Mouse (Mus musculus): ENCODE measurements around the gene Mctp1.

Mctp1 gene

DNA sequence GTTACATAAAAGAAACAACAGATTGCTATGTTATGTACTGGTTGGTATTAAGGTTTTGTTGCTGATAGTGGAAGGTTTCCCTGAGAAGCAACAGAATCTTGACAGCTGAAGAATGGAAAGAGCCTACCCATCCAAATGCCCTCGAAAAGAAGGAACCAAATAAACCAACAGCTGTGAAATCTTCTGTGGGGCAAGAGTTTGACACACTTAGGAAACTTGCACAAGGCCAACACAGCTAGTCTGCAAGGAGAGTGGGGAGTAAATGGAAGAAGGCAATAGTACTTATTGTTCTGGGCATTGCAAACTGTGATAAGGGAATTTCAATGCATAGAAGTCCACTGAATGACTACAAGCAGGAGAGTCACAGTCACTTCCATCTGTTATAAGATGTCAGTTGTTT lies 236.2 kb downstream of the Mctp1 start:
- DNase-seq = no peak

DNA sequence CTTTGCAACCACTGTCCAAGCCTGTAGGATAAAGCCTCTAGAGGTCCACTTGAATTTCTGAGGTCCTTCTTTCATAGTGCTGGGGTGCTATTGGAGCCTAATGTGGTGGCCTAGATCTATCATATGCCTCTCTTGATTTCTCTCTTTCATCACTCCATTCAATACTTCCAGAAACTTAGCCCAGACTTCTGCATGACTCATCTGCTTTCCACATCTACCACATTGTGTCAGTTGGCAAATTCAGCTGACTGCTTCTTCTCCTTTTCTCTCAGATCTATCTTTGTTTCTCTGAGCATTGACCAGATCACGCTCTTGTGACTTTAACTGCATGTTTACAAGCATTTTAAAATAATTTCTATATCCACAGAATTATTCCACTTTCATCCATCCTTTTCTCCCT lies 249.4 kb downstream of the Mctp1 start:
- no peak for DNase-seq

DNA sequence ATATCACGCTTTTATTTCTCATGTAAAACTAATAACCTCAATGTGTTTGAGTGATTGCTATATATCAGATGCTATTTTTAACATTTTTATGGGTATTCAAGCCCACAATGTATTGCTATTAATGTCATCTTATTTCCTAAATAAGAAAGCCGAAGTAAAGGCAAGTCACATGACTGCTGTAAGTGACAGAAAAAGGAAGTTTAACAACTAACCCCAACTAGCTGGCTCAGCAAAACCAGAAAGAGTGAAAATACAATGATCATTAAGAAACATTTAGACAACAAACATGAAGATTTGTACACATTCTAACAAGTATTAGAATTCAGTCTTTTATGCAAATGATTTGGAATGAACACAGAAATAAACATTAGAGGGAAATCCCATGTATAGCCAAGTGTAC lies 253.9 kb downstream of the Mctp1 start:
- no peak for DNase-seq

DNA sequence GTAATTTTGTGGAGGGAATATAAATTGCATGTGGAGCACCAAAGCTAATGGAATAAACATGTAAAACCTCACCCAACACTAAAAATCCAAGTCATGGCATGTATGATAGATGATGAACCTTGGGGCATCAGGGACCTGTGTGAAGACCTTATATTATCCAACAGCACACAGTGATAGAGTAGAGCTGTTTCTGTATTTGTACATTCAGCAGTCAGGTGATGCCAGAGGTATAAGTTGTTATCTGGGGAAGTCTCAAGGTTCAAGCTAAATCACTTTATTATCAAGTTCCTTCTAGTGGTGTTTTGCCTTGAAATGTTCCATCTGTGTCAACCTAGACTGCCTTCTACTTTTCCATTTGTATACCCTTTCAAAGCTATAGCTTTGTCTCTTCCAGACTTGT lies 275.2 kb downstream of the Mctp1 start:
- no peak for DNase-seq

DNA sequence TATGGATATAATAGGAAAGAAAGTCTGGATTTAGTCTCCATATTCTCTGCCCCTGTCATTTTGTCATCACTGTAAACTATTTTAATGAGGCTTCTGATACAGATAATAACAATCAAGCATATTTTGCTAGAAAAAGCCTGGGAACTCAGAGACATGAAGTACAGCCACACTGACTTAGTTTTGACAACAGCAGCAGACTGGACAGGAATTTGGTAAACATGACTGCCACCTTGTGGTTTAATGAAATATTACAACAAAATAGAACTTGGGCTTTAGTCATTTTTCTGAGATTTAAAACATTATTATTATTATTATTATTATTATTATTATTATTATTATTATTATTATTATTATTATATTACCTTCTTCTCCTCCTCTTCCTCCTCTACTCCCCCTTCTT lies 297.0 kb downstream of the Mctp1 start:
- DNase-seq = peak; percentile 12

DNA sequence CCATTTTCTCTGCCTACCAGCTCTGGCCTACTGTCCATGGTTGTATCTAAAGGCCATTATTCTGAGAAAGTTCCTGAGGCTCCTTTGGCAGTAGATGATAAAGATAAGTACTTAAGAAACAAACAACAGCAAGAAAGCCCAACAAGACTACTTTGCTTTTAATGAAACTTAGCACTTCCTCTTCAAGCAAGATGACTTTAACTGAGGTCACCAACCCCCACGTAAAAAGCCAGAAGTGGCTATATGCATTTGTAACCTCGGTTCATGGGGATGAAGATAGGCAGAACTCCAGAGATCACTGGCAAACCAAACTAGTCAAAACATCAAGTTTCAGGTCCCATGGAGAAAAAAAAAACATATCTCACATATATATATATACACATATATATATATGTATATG lies 305.0 kb downstream of the Mctp1 start:
- no peak for DNase-seq

DNA sequence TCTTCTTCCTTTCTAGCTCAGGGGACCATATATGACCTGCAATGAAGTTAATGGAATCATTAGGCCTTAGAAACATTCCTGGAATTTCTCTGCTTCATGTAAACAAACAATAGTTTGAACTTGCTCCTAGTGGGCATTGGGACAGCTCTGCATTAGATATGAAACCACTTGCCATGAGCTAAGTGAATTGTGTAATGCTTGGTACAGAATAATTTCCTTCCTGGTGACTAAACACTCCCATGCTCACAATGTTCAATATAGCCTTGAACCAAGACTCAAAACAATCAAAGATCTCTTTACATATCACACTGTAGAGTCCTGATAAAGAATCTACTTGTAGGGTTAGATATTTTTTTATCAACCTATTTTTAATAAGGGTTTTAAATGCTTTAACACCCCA lies 305.8 kb downstream of the Mctp1 start:
- DNase-seq = no peak

DNA sequence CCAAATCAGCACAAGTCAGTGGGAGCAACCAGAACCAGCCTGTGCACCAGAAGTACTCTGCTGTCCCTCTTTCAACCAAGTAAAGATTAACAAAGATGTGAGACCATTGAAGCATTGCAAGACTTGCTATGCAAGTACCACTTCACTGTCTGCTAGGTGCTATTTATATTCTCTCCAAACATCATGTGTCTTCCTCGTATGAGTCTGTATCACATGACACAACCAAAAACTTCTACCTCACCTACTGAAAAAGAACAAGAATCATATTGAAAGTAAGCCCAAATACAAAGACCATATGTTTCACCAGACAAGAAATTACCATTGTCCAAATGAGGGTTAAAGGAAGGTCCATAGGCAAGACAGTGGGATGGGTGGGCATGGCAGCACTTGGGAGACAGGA lies 306.4 kb downstream of the Mctp1 start:
- DNase-seq = no peak

DNA sequence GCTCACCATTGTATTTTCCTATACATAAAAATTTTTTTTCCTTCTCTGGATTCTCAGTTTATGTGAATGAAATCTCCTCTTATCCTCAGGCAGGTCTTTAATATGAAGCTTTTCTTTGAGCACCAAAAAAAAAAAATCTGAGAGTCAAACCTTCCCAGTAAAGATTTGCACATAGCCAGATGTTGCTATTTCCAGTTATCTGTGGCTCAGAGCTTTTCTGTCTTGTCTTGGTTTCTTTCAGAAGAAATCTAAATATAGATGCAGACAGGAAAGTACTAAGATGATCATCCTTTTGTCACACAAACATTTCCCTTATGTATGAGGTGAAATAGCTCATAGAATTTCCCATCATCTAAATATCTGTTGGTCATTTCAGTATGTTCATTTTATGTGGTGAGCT lies 349.7 kb downstream of the Mctp1 start:
- no peak for DNase-seq

DNA sequence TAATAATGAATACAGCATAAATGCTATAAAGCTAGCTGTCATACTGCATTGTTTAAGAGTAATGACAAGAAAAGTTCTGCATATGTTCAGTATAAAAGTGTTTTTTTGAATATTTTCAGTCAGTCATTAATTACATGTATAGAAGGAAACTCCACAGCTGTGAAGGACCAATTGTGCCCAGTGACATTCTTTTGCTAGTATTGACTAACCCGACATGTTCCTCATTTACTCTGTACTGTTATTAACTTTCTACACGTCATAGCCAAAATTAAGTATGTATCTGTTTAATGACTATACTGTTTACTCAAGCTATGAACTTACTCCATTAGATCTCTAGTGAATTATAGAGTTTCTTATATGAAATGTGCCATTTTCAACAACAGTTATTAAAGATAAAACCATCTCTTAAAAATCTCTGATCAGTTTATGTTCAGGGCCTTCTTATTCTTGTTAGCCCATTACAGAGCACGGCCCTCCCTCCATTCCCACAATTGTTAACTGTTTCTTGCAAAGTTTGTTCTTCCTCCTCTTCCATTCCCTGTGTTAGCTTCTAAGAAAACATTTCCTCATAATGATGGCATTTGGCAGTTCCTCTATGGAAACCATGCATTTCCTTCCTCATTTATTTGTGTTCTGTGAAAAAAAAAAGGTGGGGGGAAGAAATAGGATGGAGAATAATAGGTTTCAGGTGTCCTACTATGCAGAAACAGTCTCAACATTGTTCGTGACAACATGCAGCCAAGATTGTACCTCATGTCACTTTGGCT lies 366.5 kb downstream of the Mctp1 start:
- no peak for DNase-seq

DNA sequence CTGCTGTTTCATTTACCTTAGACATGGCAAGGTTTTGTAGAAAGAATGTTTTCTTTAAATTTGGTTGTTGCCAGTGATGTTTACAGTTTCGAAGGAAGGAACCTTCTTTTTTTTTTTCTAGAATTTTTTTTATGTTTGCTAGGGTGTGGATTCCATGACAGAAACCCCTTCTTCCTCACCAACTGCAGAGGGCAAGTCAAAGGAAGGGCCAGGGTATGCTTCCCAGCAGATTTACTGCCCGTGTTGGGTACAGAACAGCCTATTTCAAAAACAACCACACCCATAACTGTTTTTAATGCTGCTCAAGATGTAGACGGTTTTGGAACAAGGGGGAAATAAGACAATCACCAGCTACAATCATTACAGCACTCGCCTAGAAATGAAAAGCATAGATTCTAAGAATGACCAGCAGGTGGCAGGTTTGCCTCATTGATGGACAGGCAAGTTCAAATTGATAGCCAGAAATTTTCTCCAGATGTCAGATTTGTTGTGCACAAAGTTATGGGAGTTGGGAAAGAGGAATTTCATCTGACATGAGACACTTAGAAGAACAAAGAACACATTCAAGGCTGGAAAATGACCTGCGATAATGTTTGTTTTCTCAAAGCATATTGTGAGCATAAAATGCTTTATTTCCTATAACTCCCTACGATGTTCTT lies 375.6 kb downstream of the Mctp1 start:
- DNase-seq = peak; percentile 34

DNA sequence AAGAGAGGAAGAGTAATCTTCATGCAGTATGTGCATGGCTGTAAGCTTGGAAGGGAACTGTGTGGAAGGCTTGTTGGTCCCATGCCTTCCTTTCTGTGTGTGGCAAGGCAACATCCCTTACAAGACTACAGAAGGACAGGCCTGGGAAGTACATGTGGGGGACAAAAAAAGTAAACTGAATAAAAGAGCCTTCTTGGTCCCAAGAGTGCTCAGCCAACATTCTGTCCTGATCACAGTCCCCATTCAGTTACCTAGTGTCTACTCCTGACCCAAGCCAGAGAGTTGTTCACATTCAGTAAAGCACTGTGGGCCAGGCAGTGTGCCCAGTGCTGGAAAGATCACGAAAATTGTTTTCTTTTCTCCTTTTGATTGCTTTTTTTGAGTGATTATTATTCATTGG lies 415.3 kb downstream of the Mctp1 start:
- DNase-seq = no peak

DNA sequence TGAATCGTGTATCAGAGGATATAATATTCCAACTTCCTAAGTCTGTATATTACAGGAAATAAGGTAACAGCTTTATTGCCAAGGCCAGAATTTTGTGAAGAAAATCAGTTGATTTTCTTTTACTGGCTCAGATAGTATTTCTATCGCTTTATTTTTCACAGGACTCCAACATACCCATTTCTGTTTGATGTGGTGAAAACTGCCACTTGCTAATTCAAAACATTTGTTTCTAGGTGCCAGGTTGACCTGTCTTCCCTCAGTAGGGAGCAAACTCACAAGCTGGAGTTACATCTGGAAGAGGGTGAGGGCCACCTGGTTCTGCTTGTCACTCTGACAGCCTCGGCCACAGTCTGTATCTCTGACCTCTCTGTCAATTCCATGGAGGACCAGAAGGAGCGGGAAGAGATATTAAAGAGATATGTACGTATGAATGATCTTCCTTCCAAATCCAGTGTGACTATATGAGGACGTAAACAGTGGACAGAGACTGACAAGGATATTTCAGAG lies 416.8 kb downstream of the Mctp1 start:
- no peak for DNase-seq

DNA sequence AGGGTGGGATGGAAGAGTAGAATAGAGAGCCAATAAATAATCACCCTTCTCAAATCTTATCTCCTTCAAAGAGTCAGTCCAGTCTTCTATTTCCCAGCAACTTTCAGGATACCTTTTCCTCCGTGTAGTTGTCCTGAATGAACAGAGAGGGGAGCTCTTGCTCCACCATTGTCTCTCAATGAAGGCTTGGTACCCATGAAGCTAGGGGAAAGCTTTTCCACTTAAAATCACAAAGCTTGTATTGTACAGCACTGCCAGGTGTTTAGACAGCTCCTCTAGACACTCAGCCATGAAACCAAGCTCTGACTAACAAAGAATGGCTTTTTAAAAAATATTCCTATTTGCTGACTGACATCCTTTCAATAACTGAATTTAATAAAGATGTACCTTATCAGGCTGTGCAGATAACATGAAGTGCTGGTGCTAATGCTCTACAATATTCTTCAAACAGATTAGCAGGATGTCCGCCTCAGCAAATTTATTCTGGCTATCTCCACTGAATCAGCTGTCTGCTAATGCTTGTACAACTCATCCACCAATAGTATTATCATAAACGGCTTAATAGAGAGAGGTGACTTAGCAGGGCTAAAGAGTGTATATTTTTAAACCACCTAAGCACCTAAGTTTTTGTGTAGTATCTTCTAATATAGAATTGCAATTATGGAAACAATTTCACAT lies 417.9 kb downstream of the Mctp1 start:
- DNase-seq = no peak

DNA sequence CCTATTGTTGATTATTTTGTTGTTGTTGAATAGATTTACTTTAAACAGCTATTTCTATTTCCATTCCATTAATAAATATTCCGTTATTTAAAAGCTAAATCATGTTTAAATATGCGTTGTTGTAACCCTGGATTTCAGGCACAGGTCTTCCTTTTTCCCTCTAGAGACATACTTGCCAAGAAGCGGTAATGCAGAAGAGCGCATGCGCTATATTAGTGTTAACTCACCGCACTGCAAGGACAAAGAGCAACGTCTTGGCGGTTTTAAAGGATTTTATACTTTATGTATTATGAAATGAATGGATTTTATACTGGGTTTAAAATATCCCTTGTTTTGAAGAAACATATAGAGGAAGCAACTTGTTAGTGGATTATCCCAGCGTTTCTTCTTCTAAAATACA lies 418.6 kb downstream of the Mctp1 start:
- no peak for DNase-seq

DNA sequence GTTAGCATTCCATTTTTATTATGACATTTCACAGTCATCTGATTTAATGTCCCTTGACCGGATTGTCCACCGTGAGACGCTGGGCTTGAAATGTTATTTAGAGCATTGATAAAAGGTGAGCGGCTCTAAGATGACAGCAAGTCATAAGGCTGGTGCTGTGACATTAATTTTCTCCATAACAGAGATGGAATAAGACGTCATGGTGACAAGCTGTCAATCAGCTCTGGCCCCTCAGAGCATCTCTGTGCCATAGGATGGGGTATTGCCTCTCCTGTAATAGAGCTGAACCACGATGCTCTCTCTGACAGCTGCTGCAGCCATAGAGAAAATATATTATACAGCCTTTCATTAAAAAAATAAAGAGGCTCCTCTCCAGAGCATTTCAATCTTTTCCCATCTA lies 419.5 kb downstream of the Mctp1 start:
- DNase-seq = no peak

DNA sequence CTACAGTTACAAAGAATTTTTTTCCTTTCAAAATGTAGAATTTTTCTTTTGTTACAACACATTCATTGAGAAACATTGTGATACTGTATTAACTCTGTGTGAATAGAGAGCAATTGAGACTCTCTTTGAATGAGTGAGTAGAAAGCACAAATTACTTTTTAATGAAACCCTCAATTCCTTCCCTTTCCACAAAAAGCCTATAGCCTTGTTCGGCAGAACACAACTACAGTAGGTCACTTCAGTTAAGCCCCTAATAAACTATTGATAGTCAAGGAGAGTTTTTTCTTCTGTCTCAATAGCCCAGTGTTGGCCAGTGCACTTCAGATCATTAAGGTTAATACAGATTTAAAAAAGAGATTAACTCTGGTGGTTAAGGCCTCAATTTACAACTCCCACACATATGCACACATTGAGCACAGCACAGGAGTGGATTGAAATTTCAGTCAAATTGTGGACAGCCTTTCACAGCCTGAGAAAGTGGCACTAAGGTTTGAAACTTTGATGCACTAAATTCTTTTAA lies 424.6 kb downstream of the Mctp1 start:
- no peak for DNase-seq

DNA sequence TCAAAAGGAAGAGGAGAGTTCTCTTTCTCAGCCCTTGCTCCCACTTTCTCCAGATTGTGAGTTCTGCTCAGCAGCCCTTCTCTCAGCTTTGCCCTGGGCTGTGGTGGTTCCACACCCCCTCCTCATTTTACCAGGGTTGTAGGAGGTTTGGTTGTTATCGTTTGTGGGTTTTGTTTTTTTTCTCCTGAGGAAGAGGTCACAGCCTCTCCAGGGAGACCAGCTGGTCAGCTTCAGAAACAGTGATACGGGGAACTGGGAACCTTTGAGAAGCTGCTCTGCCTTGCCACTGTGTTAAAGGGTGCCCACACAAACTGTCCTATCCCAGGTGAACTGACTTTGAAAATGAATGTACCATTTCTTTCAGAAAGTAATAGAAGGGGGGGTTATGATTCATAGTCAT lies 425.5 kb downstream of the Mctp1 start:
- DNase-seq = no peak

DNA sequence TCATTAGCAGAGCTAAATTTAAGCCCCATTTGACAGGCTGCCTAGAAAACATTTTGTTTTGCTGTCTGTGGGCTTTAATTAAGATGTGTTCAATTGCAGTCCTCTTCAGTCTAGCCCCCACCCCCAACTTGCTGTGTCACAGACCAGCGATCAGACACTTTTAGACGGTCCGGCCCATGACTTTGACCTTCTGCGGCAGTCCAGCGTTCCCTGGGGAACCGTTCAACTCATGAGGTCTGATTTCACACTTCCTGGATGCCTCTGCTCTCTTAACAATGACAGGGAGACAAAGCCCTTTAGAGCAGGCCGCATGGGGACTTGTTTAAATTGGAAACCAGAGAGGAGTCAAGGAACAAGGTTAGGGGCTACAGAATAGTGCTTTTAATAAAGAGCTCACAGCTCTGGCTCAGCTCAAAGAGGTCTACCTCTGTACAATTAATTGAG lies 426.2 kb downstream of the Mctp1 start:
- DNase-seq = peak; percentile 5

DNA sequence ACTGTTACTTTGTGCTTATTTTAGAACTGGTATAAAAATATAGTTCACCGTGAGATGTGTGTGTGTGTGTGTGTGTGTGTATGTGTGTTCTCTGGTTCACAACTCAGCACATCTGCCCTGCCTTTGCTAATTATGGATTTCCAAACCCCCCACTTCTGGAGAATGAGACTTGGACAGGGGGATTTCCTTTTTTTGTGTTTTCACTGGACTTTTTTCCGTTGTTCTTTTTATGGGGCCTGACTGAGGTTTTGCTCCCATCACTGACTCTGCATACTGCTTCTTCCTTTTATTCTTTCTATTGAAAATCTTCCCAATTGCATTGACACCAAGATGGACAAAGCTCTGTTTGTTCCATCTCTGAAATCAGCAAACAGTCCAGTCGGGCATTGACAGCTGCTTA lies 438.7 kb downstream of the Mctp1 start:
- no peak for DNase-seq

DNA sequence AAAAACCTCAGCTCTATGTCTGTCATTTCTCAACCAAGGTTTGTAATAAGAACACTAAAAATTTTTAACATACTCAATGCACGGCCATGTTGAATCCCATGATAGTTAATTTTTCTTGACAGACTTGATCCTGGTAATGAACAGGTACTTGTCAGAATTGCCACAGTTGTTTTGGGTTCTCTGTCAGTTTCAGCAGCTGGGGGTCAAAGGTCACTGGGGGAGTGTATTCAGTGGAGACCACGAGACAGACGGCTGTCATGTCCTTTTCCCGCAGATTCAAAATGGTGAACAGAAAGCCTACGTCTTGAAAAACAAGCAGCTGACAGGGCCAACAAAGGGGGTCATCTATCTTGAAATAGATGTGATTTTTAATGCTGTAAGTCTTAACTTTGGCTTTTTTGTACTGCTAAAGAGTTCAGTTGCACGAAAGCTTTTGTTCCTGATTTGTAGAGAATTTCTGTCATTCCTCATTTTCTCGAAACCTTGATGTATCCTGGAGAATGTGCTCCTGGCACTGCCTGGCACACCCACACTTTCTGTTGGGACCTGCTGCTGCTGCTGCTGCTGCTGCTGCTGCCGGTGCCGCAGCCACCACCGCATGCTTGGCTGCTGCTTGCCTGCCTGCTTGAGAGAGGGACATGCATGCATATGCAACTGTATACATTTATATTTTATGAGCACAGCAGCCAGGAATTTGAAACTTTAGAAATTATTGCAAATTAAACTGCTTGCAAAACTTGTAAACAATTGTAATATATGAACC lies 440.8 kb downstream of the Mctp1 start:
- no peak for DNase-seq

DNA sequence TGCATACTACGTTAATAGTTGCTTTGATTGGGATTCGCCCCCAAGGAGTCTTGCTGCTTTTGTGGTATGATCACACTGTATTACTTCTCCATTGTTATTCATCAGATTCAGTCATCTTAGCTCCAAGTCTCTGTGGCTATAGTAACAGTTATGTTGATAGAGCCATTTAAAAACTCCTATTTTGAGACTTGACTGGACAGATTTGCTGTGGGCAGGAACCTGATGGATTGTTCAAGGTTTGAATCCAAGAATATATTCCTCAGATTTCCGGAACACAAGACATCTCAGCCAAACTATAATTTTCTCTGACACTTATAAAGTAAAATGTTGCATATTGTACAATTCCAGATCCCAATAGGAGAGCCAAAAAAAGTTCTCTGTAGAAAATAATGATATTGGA lies 443.4 kb downstream of the Mctp1 start:
- no peak for DNase-seq

DNA sequence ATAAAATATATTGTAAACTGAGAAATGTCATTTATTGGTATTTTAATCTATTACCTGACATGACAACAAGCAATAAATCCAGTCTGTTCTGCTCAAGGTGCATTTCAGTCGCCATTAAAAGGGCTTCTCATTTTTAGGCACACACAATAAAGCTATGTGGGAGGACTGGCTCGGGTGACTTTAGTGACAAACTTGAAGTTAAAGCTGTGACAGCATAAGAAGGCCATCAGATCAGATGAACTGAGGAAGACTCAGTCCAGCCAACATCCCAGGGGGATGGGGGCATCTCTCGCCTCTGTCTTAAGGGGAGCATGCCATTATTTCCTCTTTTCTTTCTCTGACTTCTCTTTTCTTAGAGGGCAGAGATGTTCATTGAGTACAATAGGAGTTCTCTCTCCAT lies 453.7 kb downstream of the Mctp1 start:
- no peak for DNase-seq

All from kidney, adult 9 months (tissue).